Mouse (Mus musculus) small intestine, adult 2 months (tissue): ENCODE measurements around the gene Ddx24.

Source experiments
- CTCF ChIP-seq: fragments of 200-500 bp; IDR thresholded peaks from 2 replicates; pipeline ENCODE4 v1.5.1; 2012; ENCODE audit warnings: low read depth, mild to moderate bottlenecking, control low read depth, inconsistent platforms, low read length, moderate library complexity, mixed read lengths; ENCODE audit not compliant: insufficient replicate concordance, insufficient read length; ENCODE audit errors: extremely low read depth
- POLR2A ChIP-seq: fragments of 200-500 bp; IDR thresholded peaks from 2 replicates; pipeline ENCODE4 v1.6.1; 2012; ENCODE audit warnings: low read depth, mild to moderate bottlenecking, control low read depth, inconsistent platforms, low read length, moderate library complexity

DNA sequence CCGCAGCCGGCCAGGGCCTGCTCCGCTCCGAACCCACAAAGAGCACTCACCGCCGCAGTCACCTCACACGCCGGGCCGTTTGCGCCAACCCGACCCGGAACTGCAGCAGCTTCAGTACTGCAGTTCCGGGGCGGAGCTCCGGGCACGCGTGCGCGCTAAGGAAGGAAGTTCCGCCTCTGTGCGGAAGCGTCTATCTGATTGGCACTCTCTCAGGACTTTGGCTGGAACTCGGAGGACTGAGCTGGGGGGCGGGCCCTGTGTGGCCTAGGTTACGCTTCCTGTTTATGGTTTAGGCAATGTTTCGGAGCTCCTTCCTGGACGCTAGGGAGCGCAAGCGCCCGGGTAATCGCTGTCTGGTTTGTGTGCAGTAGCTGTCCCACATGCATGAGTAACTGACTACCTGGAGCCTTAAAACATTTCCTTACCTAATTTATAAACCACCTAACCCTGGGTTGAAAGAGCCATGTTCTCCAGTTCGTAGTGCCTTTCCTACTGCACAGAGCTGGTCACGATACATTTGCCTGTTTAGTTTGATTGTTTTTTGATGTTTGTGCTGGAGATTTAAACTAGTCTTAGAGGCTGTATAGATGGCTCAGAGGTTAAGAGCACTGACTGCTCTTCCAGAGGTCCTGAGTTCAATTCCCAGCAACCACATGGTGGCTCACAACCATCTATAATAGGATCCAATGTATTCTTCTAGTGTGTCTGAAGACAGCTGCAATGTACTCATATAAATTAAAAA lies at the start of gene Ddx24:
- TF ChIP-seq POLR2A (peak; percentile 82), CTCF (peak; percentile 93)
